Mouse (Mus musculus) brain, embryonic 14.5 days (tissue): ENCODE measurements around the gene Myrfl.

ENCODE experiments used
- CTCF ChIP-seq: fragments of 200-500 bp; IDR thresholded peaks from 2 replicates; pipeline ENCODE4 v1.5.1; 2012; ENCODE audit warnings: inconsistent platforms, mild to moderate bottlenecking, moderate library complexity, borderline replicate concordance; ENCODE audit not compliant: insufficient read depth, insufficient read length; ENCODE audit errors: extremely low read depth
- POLR2A ChIP-seq: fragments of 200-500 bp; IDR thresholded peaks from 2 replicates; pipeline ENCODE4 v1.6.1; 2012; ENCODE audit warnings: mild to moderate bottlenecking, inconsistent platforms, borderline replicate concordance; ENCODE audit not compliant: poor library complexity, insufficient read depth, insufficient read length, severe bottlenecking; ENCODE audit errors: extremely low read depth

DNA sequence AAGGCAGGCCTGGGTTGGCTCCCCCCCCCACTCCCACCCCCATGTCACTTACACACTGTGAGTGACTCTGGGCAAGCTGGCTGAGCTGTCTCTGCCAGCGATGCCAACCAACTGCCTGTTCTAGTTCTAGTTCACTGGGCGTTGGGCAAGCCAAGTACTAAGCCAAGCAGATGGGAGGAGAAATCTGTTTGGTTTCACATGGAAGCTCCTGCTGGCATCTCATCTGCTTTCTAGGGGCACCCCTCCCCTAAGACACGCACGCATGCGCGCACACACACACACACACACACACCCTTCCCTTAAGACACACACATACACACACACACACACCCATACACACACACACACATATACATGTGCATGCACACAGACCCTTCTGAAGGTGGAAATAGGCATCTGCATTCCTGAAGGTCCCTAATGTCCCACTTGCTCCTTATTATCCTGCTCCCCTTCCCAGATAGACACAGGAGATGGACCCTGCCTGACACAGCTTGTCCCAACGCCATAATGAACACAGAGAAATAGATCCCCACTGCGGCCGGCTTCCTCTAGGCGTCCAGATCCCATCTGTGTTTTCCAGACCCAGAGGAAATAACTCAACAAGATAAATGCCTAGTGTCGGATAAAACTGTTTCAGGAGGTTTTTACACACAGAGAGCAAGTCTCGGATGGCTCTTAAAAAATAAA lies 25.2 kb downstream of the Myrfl start:
- TF ChIP-seq CTCF (no peak), POLR2A (no peak)
